Mouse (Mus musculus) hindbrain, embryonic 14.5 days (tissue): ENCODE measurements around the gene Gm45213. TPM values are rescaled to one million over a fixed set of nuclear protein-coding genes. Genes with fewer than 3 reads are reported as not detected.
A peak's percentile ranks its signal among the peaks of the same experiment; 100 is the strongest.

Source experiments
- ATAC-seq: fragments of 200-750 bp; cut with Nextera tagmentation; 2 replicates; pipeline ENCODE4 v1.8.0; 2017; ENCODE audit warnings: moderate number of reproducible peaks, mild to moderate bottlenecking, moderate TSS enrichment, moderate library complexity; ENCODE audit not compliant: low FRiP score
- DNase-seq: peaks from one replicate; pipeline ENCODE4 v3.0.0-alpha.2; 2015; ENCODE audit warnings: low spot score
- H3K27ac ChIP-seq: fragments of 300-500 bp; sonication (generic); 2 replicates; pipeline ENCODE4 v1.5.1; 2014; ENCODE audit warnings: mild to moderate bottlenecking, moderate library complexity
- H3K27me3 ChIP-seq: fragments of 300-500 bp; sonication (generic); 2 replicates; pipeline ENCODE4 v1.6.1; 2014; ENCODE audit warnings: mild to moderate bottlenecking, low read length, mixed read lengths; ENCODE audit not compliant: control insufficient read depth, insufficient read depth
- H3K36me3 ChIP-seq: fragments of 300-500 bp; sonication (generic); replicated peaks from 2 replicates; pipeline ENCODE4 v1.6.1; 2014; ENCODE audit not compliant: control insufficient read depth, insufficient read depth
- H3K4me1 ChIP-seq: fragments of 300-500 bp; sonication (generic); replicated peaks from 2 replicates; pipeline ENCODE4 v1.6.1; 2014; ENCODE audit warnings: antibody characterized with exemption, low read length, mixed read lengths; ENCODE audit not compliant: control insufficient read depth, insufficient read depth
- H3K4me2 ChIP-seq: fragments of 300-500 bp; sonication (generic); replicated peaks from 2 replicates; pipeline ENCODE4 v1.6.1; 2014; ENCODE audit warnings: mild to moderate bottlenecking, moderate library complexity
- H3K4me3 ChIP-seq: fragments of 300-500 bp; sonication (generic); replicated peaks from 2 replicates; pipeline ENCODE4 v1.5.1; 2014; ENCODE audit warnings: mild to moderate bottlenecking, low read length
- H3K9ac ChIP-seq: fragments of 300-500 bp; sonication (generic); 2 replicates; pipeline ENCODE4 v1.6.1; 2014
- H3K9me3 ChIP-seq: fragments of 300-500 bp; sonication (generic); 2 replicates; pipeline ENCODE4 v1.6.1; 2016; ENCODE audit warnings: low read length; ENCODE audit not compliant: control insufficient read depth
- WGBS: fragments of 180-500 bp; shearing (Covaris S2); extraction: QIAGEN DNeasy Blood & Tissue Kit; methylation state at CpG from one replicate; pipeline ENCODE4 v1.1.7; 2014; 5-methylcytosine and 5-hydroxymethylcytosine counted together
- polyA plus RNA-seq: library from polyadenylated mRNA; unstranded; fragments of >200 nt; fragmentation: Nextera tagmentation; extraction: Ambion mirVana; gene quantifications from 2 replicates; pipeline ENCODE4 v1.2.1, GENCODE M21; 2014

Gm45213 gene
- polyA plus RNA-seq, 1 experiment from 2014 or later: not detected

DNA sequence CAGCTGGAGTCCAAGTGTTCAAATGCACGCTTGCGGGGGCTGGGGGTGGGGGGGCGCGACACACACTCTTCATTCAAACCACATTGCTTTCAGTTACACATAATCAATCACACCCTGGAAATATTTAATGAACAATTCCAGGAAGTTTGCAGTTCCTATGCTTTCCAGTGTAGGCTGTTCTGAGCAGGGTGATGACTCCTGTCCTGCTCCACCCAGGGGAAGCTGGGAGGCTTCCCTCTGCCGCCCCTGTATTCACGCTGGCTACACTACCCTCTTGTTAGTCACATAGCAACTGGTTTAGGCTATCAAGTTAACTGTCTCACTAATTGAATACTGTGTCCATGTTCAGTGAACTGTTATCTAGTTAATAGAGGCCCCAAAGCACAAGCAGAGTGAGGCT, 32.9 kb upstream of the Gm45213 start:
- Histone ChIP-seq H3K4me2 (no peak overlapping the region), H3K27ac (no peak overlapping the region), H3K4me1 (no peaks in the 10 kb centered on the region), H3K36me3 (no peaks in the 10 kb centered on the region), H3K9ac (no peak overlapping the region), H3K9me3 (no peaks in the 10 kb centered on the region), H3K27me3 (no peaks in the 10 kb centered on the region), H3K4me3 (no peak overlapping the region)
- WGBS: 77% methylated on average over 6 of the region's 6 CpGs
- no peak for DNase-seq
- no peak for ATAC-seq

DNA sequence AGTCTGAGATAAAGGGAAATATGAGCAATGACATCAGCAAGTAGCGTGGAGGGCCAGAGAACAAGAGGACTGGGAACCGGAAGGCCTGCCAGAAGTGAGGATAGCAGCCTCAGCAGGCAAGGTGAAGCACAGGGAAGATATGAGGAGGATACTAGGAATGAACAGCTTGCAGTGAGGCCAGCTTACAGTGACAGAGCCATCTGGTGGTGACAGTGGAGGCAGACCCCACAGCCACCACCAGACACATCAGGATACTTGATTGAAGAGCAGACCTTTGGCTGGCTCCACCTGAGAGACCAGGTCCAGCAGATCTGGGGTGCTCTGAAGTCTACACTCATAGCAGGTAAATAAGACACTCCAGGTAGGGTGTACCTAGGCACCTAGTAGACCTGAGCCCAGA, 15.7 kb upstream of the Gm45213 start:
- ATAC-seq: peak; percentile 34; the same call in 1 of the 2 replicates
- Histone ChIP-seq H3K4me3 (no peak overlapping the region), H3K4me2 (no peak overlapping the region), H3K27me3 (no peaks in the 10 kb centered on the region), H3K36me3 (no peaks in the 10 kb centered on the region), H3K9me3 (no peaks in the 10 kb centered on the region), H3K9ac (no peak overlapping the region), H3K27ac (no peak overlapping the region), H3K4me1 (no peaks in the 10 kb centered on the region)
- WGBS: 87% methylated on average over 2 of the region's 2 CpGs
- no peak for DNase-seq

DNA sequence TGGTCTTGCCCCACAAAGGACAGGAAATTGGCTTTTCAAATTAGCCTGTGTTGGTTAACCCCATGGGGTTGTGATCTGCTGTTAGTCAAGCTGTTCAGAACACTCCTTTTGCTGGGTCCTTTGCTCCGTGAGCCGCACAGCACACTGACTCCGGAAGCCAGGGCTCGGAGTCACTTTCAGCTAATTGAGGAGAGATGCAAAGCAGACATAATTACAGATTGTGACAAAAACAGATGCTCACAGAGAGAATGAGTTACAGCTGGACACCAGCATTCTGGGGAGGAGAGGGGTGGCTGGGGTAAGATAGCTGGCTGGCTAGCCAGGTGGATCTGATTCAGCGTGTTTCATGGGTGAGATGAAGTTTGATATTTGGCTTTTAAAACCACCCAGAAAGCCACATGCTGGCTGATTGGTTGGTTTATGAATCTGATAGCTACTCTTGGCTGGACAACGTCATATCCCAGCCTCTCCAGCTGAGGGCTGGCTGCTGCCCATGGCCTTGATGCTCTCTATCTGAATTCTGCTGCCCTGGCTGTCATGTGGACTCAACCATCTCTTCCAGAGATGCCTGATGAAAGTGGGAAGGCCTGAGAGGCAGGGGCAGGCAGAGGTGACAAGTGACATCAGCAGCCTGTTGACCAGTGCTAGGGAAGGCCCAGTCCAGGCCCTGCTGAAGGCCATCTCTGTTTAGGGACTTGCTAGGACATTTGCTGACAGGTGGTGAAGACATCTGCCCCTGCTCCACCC, 14.5 kb upstream of the Gm45213 start:
- Histone ChIP-seq H3K4me3 (no peak overlapping the region), H3K36me3 (no peaks in the 10 kb centered on the region), H3K27ac (no peak overlapping the region), H3K4me1 (no peaks in the 10 kb centered on the region), H3K9ac (no peak overlapping the region), H3K9me3 (no peaks in the 10 kb centered on the region), H3K4me2 (no peak overlapping the region), H3K27me3 (no peaks in the 10 kb centered on the region)
- DNase-seq (no peak), ATAC-seq (no peak)
- 40% methylated on average over 6 of the region's 6 CpGs for WGBS

DNA sequence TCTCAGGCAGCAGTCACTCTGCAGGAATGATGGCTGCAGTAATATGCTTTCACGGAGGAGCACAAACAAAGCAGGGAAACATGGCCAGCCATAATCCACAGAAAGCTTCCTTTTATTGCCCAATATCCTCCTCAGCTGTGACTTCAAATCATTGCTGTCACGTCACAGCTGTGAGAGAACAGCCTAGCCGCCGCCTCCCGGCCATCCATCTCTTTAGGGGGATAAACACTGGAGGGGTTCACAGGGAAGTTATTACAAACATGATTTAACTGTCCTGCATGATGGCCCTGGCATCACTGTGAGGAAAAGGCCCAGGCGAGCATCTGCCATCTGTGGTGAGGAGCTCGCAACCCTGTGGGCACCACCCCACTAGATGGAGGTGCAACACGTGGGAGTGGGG, 6.6 kb upstream of the Gm45213 start:
- Histone ChIP-seq H3K9ac (no peak overlapping the region), H3K9me3 (no peaks in the 10 kb centered on the region), H3K4me2 (no peak overlapping the region), H3K4me1 (no peaks in the 10 kb centered on the region), H3K27me3 (no peaks in the 10 kb centered on the region), H3K36me3 (no peaks in the 10 kb centered on the region), H3K27ac (no peak overlapping the region), H3K4me3 (no peak overlapping the region)
- 78% methylated on average over 8 of the region's 8 CpGs for WGBS
- no peak for DNase-seq
- ATAC-seq: no peak

DNA sequence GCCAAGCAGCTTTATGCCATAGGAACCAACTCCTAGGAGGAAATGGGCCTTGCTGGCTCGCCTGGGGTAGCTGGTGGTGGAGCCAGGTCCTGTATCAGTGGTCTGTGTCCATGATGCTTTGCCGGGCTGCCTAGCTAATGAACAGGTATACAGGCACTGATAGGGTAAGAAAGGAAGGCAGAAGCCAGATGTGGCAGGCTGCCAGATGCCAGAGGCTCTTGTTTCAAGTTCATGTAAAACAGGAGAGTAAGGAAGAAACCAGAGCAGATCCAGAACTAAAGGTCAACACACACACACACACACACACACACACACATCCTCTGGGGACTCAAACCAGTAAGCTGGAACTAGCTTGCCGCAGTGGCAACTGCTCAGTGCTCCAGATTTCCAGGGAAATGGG, 5.1 kb upstream of the Gm45213 start:
- Histone ChIP-seq H3K36me3 (no peaks in the 10 kb centered on the region), H3K4me1 (no peaks in the 10 kb centered on the region), H3K9ac (no peak overlapping the region), H3K27ac (no peak overlapping the region), H3K27me3 (no peaks in the 10 kb centered on the region), H3K4me2 (no peak overlapping the region), H3K9me3 (no peaks in the 10 kb centered on the region), H3K4me3 (no peak overlapping the region)
- 67% methylated on average over 3 of the region's 3 CpGs for WGBS
- ATAC-seq: no peak
- no peak for DNase-seq

DNA sequence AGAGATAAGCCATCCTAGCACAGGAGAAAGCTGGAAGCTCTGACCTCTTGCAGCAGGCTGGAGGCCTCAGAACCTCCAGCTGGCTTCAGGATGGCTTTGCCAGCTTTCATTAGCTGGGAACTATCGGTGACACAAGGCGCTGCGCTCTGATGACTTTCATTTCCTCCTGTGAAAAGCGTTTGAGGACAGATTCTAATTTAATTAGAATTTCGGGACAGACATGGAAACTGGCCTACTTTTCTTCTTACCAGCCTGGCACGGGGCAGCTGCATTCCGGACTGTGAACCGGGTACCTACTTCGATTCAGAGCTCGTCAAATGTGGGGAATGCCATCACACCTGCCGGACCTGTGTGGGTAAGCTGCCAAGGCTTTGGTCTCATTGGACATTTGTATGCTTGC, 4.7 kb upstream of the Gm45213 start:
- no peak overlapping the region for H3K4me2 ChIP-seq
- WGBS: 76% methylated on average over 11 of the region's 11 CpGs
- ATAC-seq (no peak), DNase-seq (no peak)
- no peaks in the 10 kb centered on the region for H3K36me3 ChIP-seq
- no peak overlapping the region for H3K4me3 ChIP-seq
- no peaks in the 10 kb centered on the region for H3K4me1 ChIP-seq
- no peak overlapping the region for H3K27ac ChIP-seq
- H3K9me3 ChIP-seq: no peaks in the 10 kb centered on the region
- no peaks in the 10 kb centered on the region for H3K27me3 ChIP-seq
- no peak overlapping the region for H3K9ac ChIP-seq

DNA sequence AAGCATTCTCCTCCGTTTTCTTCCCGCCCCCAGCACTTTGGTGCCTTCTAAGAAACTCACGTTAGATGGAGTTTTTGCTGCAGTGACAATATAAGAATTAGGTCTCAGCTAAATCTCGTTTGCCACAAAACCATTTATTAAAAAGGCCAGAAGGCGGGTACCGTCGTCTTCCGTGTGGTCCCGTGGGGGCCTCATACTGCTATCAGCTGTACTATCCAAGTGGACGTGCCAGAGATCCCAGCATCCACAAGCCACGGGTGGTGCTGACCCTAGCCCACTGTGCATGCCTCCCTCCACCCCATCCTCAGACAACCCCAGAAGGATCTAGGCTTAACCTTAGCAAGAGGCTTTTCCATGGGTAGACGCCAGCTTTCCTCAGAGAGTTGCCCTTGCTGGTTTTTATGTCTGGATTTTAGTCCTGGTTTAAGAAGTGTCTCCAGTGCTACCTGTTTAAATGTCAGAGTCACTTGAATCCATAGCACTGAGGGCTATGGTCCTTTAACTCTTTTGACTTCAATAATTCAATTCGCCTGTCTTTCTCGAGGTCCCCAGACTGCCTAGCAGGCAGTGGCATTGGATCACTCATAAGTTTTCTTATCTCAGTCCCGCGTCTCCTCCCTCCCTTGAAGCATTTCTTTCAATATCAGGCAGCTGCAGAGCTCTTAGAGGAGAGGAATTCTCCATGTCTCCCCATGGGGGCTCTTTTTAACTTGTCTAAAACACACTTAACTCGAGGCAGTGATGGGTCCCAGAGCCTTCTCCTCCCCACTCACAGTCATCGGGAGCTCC, 3.2 kb upstream of the Gm45213 start:
- DNase-seq: no peak
- whole genome bisulfite sequencing: 75% methylated on average over 18 of the region's 18 CpGs
- Histone ChIP-seq H3K36me3 (no peaks in the 10 kb centered on the region), H3K27ac (no peak overlapping the region), H3K27me3 (no peaks in the 10 kb centered on the region), H3K4me3 (no peak overlapping the region), H3K4me2 (no peak overlapping the region), H3K9me3 (no peaks in the 10 kb centered on the region), H3K9ac (no peak overlapping the region), H3K4me1 (peaks cover 8% of the 10 kb centered on the region; the same call in 1 of the 2 replicates)
- no peak for ATAC-seq

DNA sequence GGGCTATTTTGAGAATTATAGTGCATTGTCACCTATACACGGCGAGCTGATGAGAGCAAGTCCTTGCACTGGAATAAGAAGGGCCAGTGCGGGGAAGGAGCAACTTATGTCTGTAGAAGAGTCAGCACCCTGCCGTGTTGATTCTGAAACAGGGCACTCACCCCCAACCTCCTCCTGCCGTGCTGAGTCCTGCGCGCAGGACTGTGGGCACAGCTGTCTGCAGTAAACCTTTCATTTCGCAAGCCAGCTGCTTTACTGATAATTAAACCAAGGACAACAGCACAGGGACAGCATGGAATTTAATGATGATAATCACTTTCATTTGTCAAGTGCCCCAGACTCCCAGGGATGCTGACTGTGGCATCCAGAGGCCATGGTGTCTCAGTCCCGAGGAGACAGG, 1.2 kb downstream of the Gm45213 start:
- no peak overlapping the region for H3K27ac ChIP-seq
- WGBS: 27% methylated on average over 9 of the region's 9 CpGs
- no peak overlapping the region for H3K9ac ChIP-seq
- H3K4me1 ChIP-seq: peaks cover 15% of the 10 kb centered on the region
- peak; percentile 40 for DNase-seq
- H3K27me3 ChIP-seq: no peaks in the 10 kb centered on the region
- H3K4me2 ChIP-seq: no peak overlapping the region
- 0 out of 2 replicates have a peak, but pooled peaks have one; percentile 9 for ATAC-seq
- no peak overlapping the region for H3K4me3 ChIP-seq
- H3K9me3 ChIP-seq: no peaks in the 10 kb centered on the region
- H3K36me3 ChIP-seq: no peaks in the 10 kb centered on the region

DNA sequence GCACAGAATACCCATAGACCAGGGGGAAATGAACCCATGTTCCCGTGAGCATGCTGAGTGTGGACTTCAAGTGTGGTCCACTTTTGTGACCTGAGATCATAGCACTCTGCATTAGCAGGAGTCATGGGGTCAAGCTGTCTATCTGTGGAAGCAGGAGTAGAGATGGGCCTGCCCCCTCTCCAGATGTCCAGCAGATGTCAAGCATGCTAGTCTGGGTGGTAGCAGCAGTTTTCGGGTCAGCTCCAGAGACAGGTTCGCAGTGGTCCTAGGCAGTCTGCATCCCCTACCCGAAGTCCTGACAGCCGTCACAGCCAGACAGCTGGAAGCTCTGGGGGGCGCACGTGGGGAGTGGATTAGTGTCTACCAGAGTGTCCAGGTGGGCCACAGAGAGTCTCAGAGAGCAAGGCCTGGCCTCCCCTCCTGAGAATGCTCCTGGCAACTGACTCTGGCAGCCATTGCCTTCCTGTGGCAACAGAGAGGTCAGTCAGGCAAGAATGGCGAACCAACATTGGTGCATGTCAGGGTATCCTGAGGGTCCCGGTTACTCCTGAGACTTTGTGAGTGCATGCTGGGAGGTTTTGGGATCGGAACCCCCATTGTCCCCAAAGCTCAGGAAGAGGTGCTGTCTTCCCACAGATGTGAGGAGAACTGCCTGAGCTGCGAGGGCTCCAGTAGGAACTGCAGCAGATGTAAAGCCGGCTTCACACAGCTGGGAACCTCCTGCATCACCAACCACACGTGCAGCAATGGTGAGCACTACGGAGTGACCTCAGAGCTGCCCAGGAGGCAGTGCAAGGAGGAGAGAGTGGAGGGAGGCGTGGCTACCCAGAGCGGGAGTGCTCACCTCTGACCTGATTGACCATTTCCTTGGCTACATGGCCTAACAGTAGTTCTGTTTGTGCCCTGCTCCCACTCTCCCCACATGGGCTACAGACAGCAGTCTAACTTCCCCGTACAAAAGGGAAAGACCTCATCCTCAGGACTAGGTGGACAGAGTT, 3.8 kb downstream of the Gm45213 start:
- WGBS: 63% methylated on average over 17 of the region's 17 CpGs

More for the DNA sequence above, 3.8 kb downstream of the Gm45213 start:
- no peak overlapping the region for H3K4me3 ChIP-seq
- ATAC-seq (no peak), DNase-seq (no peak)
- no peaks in the 10 kb centered on the region for H3K36me3 ChIP-seq
- H3K27ac ChIP-seq: no peak overlapping the region
- H3K4me1 ChIP-seq: peaks cover 15% of the 10 kb centered on the region
- no peak overlapping the region for H3K9ac ChIP-seq
- H3K27me3 ChIP-seq: no peaks in the 10 kb centered on the region
- H3K9me3 ChIP-seq: no peaks in the 10 kb centered on the region
- H3K4me2 ChIP-seq: no peak overlapping the region
